Mouse (Mus musculus) liver, postnatal 0 days (tissue): Measurements from ENCODE around the gene Dnaja3.

Source experiments
- CTCF ChIP-seq: sonication (generic); IDR thresholded peaks from 2 replicates; pipeline ENCODE4 v1.5.1; 2016; ENCODE audit warnings: antibody characterized with exemption, low read depth
- EP300 ChIP-seq: IDR thresholded peaks from 2 replicates; pipeline ENCODE4 v1.6.1; 2016; ENCODE audit warnings: antibody characterized with exemption, low read depth, mild to moderate bottlenecking

- no peak for TF ChIP-seq CTCF
- no peak for TF ChIP-seq EP300
Measured at GRCm38 (mm10) chr16:4722915-4723209, 83.1 kb downstream of the Dnaja3 start.
